Mouse (Mus musculus): ENCODE measurements around the gene Nacc1. TPM values are rescaled to one million over a fixed set of nuclear protein-coding genes. Genes with fewer than 3 reads are reported as not detected.

The Nacc1 gene
- total and polyA plus RNA-seq, 3 experiments: 42.5 to 106 TPM; not detected in 1

DNA sequence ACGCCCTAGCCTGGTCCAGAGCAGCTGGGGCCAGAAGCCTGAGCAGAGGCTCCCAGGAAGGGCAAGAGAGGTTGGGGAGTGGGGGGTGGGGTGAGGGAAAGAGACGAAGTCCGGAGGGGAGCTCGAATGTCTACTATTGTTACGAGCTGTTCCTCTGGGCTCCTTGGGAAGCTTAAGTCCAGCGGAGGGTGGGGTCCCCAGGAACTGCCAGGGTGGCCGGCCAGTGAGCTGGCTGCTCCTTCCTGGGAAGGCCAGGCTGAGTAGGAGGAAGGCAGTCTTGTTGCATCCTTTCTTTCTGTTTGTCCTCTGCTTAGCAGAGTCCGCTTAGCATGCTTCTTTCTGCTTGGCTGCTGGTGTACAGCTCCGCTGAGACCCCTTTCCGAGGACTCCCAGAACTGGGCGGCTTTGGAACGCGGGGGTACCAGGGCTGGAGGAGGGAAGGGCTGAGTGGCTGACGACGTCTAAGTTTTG, 20.4 kb upstream of the Nacc1 start:
- H3K4me1 ChIP-seq (ENCODE audit: control insufficient read depth in 1 of 2, insufficient read depth in 2 of 2, low read length in 2 of 2): peaks cover 0 to 8% of the 10 kb centered on the region in 2 experiments; a peak in 2 of 4 replicates
- TF ChIP-seq CHD2 (IDR thresholded peaks at IDR 0.05; ENCODE audit: low read length) (no peak), EP300 (IDR thresholded peaks at IDR 0.05; ENCODE audit: low read depth in 1 of 2, low read length in 2 of 2) (no peak), RCOR1 (IDR thresholded peaks at IDR 0.05; ENCODE audit: low read depth, low read length) (no peak), POLR2A (IDR thresholded peaks at IDR 0.05; ENCODE audit: control insufficient read depth in 1 of 2, insufficient read depth in 1 of 2, low read depth in 1 of 2, low read length in 2 of 2, poor library complexity in 1 of 2) (no peak), MAZ (IDR thresholded peaks at IDR 0.05; ENCODE audit: low read depth, low read length) (no peak), MAX (IDR thresholded peaks at IDR 0.05; ENCODE audit: low read length) (no peak), NELFE (IDR thresholded peaks at IDR 0.05; ENCODE audit: low read depth, low read length) (no peak), MXI1 (IDR thresholded peaks at IDR 0.05; ENCODE audit: low read depth, low read length) (no peak), RAD21 (IDR thresholded peaks at IDR 0.05; ENCODE audit: low read depth, low read length) (no peak), ETS1 (IDR thresholded peaks at IDR 0.05; ENCODE audit: low read depth, low read length) (no peak), KAT2A (conservative IDR thresholded peaks at IDR 0.05; ENCODE audit: low read depth, low read length) (no peak), GATA1 (IDR thresholded peaks at IDR 0.05; ENCODE audit: low read depth, low read length) (no peak), ZNF384 (IDR thresholded peaks at IDR 0.05; ENCODE audit: low read depth, low read length) (no peak), HCFC1 (IDR thresholded peaks at IDR 0.05; ENCODE audit: low read depth, low read length) (no peak), ZMIZ1 (IDR thresholded peaks at IDR 0.05; ENCODE audit: low read depth, low read length) (no peak), SIN3A (IDR thresholded peaks at IDR 0.05; ENCODE audit: low read length) (no peak), CTCF (IDR thresholded peaks at IDR 0.05 in 2 of 3, conservative IDR thresholded peaks at IDR 0.05 in 1 of 3; ENCODE audit: control insufficient read depth in 1 of 3, insufficient read depth in 1 of 3, low read depth in 2 of 3, low read length in 3 of 3, poor library complexity in 1 of 3, severe bottlenecking in 1 of 3) (no peak), SMC3 (IDR thresholded peaks at IDR 0.05; ENCODE audit: low read depth, low read length) (no peak), TAL1 (IDR thresholded peaks at IDR 0.05; ENCODE audit: low read length) (no peak)
- no peak overlapping the region for H3K27ac ChIP-seq (ENCODE audit: control insufficient read depth, low read depth, low read length)
- peaks cover 17% of the 10 kb centered on the region for H3K79me2 ChIP-seq (ENCODE audit: control insufficient read depth, insufficient read depth, low read length, poor library complexity)
- DNase-seq (ENCODE audit: low read depth, low spot score): no peak
- H3K9me3 ChIP-seq (replicated peaks; ENCODE audit: insufficient read depth, low read length): no peaks in the 10 kb centered on the region
- no peak overlapping the region for H3K9ac ChIP-seq (ENCODE audit: control insufficient read depth, low read depth, low read length, poor library complexity, severe bottlenecking)
- peaks cover 0 to 8% of the 10 kb centered on the region in 2 experiments; a peak in 2 of 4 replicates for H3K36me3 ChIP-seq (ENCODE audit: control insufficient read depth in 1 of 2, insufficient read depth in 2 of 2, low read length in 2 of 2)
- H3K27me3 ChIP-seq (ENCODE audit: control insufficient read depth in 1 of 2, insufficient read depth in 2 of 2, low read length in 2 of 2): no peaks in the 10 kb centered on the region
- no peak overlapping the region for H3K4me3 ChIP-seq (ENCODE audit: control insufficient read depth in 1 of 2, insufficient read depth in 1 of 2, low read depth in 2 of 2, low read length in 2 of 2)

DNA sequence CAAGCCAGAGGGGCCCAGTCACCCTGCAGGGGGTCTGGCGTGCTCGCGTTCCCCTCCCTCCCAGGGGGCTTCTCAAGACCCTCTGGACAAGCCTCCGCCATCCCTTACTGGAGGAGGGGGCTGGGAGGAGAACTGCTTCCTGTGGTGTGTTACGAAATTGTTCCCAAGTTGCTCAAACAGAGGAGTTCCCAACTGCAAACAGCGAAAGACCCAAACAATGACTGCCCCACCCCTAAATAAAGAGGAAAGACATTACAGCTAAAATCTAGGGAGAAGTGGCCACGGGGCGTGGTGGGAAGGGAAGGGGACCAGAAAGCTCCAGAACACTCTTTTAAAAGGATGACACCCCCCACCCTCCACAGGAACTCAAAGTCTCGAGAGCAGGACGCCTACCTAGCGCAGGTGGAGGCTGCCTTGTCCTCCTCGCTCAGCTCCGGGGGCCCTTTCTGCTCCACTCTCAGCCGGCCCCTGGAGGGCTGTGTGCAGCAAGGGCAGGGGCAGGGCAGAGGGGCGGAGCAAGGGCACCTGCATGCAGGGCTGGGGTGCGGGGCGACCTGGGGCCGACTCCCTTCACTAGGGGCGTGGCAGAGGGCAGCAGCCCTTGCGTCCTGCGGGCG, 19.7 kb upstream of the Nacc1 start:
- Histone ChIP-seq H3K36me3 (ENCODE audit: control insufficient read depth in 1 of 2, insufficient read depth in 2 of 2, low read length in 2 of 2) (peaks cover 0 to 8% of the 10 kb centered on the region in 2 experiments; a peak in 2 of 4 replicates), H3K9me3 (replicated peaks; ENCODE audit: insufficient read depth, low read length) (no peaks in the 10 kb centered on the region), H3K4me3 (ENCODE audit: control insufficient read depth in 1 of 2, insufficient read depth in 1 of 2, low read depth in 2 of 2, low read length in 2 of 2) (no peak overlapping the region), H3K9ac (ENCODE audit: control insufficient read depth, low read depth, low read length, poor library complexity, severe bottlenecking) (no peak overlapping the region), H3K4me1 (ENCODE audit: control insufficient read depth in 1 of 2, insufficient read depth in 2 of 2, low read length in 2 of 2) (peaks cover 0 to 9% of the 10 kb centered on the region in 2 experiments; a peak in 2 of 4 replicates), H3K27me3 (ENCODE audit: control insufficient read depth in 1 of 2, insufficient read depth in 2 of 2, low read length in 2 of 2) (no peaks in the 10 kb centered on the region), H3K79me2 (ENCODE audit: control insufficient read depth, insufficient read depth, low read length, poor library complexity) (peaks cover 24% of the 10 kb centered on the region), H3K27ac (ENCODE audit: control insufficient read depth, low read depth, low read length) (no peak overlapping the region)
- no peak for TF ChIP-seq MYB (IDR thresholded peaks at IDR 0.05; ENCODE audit: low read depth, low read length)
- 0 out of 2 replicates have a peak, but pooled peaks have one; percentile 74 for TF ChIP-seq POLR2AphosphoS5 (IDR thresholded peaks at IDR 0.05; ENCODE audit: borderline replicate concordance, low read depth, low read length)
- DNase-seq (ENCODE audit: low read depth, low spot score): peak; percentile 44
